Mouse (Mus musculus): ENCODE data around the gene Tbk1.

Tbk1 gene

DNA sequence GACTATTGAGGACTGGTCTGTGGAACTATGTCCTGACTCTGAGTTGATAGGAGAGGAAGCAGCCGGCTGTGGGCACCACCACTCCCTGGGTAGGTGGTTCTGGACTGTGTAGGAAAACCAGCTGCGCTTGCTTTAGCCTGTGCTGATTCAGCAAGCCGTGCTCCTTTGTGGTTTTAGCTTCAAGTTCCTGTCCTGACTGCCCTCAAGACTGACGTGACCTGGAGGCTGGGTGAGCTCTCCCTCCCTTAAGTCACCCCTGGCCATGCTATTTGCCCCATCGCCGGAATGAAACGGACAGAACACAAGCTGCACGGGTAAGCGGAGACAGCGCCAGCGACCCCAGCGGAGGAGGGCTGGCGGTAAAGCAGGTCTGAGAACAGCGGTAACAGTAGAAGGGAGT, 4.5 kb upstream of the Tbk1 start:
- no peak for DNase-seq (ENCODE audit: extremely low read depth, low read depth, low spot score)

DNA sequence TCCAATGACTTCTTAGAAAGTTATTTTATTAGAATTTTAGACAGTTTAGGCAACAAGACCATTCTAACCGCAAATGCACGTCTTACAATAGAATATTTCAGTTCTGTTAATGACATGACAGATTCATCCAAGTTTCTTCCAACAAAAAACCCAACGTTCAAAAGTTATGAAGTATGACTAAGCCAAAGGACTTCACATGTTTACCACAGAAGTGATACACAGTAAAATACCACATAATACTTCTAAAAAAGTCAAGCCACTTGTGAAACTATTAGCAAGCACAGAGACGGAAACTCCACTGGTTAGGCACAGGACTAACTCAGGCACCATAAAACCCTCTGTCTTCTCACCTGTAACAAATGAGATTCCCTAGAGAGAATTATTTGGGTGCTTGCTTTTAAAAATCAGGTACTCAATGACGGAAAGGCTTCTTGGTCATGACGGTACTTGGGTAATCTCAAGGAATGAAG, 819 bp upstream of the Tbk1 start:
- DNase-seq (ENCODE audit: extremely low read depth, low read depth, low spot score), result no peak

DNA sequence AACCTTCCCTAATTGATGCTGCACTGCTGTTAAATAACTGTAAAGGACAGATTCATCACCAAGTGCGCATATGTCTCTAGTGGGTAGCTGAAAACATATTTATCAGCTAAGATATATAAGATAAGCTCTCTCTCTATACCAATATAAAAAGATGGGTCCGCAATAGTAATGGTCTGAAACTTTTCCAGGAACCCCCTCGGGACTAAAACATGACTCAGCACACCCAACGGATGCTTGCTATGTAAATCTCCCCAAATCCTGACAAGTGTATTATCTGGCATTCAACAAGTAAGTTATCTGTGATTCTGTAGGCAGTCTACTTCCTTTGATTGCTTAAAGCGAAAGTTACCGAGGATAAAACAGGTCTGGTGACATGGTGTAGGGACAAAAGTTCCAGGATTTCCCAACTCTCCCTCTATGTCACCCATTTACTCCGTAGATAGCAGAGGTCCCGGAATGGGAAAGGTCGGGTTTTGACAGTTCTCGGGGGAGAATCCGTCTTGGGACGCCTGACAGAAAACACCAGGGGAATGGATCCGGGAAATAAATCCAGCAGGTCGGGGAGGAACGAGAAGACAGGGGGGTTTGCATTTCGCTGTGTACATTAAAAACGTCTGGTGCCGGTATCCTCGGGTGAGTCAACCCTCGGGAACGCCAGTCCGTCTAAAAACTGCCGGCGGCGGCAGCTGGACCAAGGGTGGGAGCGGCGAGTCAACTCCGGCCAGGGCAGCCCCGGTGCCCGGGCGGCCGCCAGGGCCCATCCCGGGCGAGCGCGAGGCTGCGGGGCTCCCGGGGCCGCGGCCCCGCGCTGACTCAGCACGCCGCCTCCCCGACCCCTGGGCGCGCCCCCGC, 570 bp downstream of the Tbk1 start:
- no peak for DNase-seq (ENCODE audit: extremely low read depth, low read depth, low spot score)

DNA sequence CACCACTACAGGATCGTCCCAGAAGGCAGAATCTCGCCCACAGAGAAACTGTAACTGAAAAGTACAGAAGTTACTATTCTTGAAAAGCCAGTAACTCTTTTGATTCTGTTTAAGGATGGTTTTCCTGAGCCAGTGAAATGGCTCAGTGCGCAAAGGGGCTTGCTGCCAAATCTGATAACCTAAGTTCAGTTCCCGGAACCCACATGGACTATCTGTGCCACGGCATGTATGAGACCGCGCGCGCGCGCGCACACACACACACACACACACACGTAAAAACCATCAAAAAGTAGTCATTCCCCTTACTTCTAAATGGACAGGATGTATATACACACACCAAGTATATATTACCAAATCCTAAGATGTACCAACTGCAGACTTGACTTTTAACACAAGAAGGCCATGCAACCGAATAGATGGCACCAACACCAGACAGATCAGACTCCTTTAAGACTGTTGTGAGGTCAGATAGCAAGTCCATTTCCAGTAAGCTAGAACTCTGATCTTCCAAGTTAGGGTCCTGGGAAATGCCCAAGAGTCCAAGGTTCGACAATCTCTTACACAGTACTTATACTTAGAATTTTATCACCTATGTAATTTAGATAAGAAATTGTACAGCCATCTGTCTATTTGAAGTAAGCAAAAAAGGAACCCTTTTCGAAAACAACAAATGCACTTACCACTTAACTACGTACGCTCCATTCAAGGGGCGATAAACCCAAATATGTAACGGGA, 1.4 kb downstream of the Tbk1 start:
- no peak for DNase-seq (ENCODE audit: extremely low read depth, low read depth, low spot score)

DNA sequence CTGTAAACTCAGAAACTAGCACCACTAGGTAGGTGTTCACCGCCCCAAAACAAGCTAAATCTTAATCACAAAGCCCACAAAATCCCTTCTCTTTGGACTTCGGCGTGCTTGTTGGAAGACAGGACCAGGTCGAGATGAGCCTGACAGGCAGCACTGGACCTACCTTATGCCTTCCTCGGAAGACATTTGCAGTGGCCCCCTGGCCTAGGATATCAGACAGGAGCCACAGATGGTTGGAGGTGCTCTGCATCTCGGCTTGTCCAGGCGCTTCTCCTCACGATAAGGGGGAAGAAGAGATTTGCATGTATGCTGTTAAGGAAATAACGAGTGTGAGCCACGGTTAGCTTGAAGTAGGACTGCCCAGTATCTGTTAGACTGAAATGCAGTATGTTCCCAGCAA, 2.6 kb downstream of the Tbk1 start:
- DNase-seq (ENCODE audit: extremely low read depth, low read depth, low spot score), result no peak

DNA sequence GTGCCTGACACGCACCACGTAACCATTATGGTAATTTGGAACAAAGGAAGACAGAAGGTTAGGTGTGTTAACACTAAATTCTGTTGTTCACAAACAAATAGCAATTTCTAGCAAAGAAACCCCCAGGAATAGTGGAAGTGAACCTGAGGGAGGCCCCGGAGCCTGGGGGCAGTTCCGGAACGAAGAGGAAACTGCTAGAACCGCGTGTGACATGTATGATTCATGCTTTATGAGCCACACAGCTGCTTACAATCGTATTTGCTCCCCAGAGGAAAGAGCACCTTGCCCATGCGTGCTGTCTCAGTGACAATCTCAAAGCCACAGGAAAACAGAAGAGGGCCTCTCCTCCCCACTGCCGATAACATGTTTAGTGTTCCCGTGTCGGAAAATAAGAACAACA, 3.6 kb downstream of the Tbk1 start:
- DNase-seq (ENCODE audit: extremely low read depth, low read depth, low spot score), result no peak

DNA sequence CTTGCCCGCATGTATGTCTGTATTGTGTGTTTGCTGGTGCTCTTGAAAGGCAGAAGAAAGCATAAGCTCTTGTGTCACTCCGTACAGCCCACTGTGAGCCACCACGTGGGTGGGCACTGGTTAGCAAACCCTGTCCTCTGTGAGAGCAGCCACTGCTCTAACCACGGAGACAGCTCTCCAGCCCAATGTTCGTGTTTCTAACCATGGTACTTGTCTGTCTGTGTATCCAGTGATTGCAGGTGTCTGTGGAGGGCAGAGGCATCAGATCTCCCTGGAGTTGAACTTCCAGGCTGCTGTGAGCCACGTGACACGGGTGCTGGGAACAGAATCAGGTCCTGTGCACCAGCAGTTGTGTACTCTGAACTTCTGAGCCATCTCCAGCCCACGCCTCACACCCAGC, 4.3 kb downstream of the Tbk1 start:
- DNase-seq (ENCODE audit: extremely low read depth, low read depth, low spot score), result no peak

DNA sequence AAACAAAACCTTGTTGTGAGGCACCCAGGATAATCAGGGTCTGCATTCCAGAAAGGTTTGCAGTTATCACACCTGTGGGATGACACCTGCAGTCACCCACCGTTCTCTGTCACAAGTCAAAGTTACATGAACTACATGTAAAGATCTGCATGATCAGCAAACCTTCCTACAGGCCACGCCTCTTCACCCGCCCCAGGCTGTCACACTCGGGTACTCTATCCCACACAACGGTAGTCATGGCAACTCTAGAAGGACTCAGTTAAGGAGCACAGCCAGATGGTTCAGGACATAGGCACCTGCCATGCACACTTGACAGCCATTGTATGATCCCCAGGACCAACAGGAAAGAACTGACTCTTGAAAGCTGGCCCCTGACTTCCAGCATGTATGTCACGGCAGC, 5.2 kb downstream of the Tbk1 start:
- no peak for DNase-seq (ENCODE audit: extremely low read depth, low read depth, low spot score)

DNA sequence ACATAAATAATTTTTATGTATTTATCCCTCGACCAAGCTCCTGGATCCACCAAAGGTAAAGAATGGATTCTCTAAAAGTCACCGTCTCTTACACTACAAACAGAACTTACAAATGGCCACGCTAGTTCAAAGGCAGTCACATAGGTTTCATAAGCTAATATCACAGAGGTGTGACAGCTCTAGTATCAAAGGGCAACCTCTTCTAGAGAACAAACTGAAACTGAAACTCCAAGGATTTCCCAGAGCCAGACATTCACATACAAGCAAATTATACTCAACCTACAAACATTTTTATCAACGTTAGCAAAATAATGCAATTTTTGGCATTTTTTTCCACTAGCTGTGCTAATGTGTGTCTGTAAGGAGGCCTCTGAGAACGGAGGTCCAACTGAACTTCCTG, 6.2 kb downstream of the Tbk1 start:
- DNase-seq (ENCODE audit: extremely low read depth, low read depth, low spot score), result no peak

DNA sequence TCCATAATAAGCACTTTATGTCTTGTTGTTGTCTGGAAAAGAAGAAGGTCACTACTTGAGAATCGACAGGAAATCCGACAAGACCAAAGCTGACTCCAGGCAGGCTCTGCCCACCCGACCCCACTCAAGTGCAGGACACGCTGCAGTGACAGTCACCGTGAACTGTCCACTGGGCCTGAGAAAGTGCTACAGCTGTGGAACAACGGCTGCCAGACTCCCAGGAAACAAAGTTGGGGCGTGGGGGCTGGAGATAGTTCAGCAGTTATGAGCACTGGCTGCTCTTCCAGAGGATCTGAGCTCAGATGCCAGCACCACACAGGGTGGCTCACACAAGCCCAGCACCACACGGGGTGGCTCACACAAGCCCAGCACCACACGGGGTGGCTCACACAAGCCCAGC, 10.2 kb downstream of the Tbk1 start:
- no peak for DNase-seq (ENCODE audit: extremely low read depth, low read depth, low spot score)

DNA sequence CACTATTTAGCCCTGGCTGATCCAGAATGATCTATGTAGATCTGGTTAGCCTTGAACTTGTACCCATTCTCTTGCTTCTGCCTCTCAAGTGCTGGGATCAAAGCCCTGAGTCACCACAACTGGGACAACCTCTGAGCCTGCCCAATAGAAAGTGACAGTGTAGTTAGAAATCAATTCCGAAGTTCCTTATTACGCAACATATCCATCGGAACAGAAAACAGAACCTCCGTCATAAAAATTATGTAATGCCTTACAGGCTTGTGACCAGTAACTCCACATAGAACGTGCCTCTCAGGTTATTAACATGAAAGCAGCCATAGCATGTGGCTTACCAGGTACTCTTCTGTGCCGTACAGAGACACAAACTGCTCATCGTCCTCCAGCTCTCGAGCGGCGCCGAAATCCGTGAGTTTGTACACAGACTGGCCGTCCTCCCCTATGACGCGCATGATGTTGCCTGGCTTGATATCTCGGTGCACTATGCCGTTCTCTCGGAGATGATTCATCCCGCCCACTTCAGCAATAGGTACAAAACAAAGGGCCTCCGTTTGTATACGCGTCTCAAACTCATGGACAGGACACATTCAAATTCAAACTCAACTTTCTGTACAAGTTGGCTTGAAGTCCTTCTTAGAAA, 15.0 kb downstream of the Tbk1 start:
- no peak for DNase-seq (ENCODE audit: extremely low read depth, low read depth, low spot score)

DNA sequence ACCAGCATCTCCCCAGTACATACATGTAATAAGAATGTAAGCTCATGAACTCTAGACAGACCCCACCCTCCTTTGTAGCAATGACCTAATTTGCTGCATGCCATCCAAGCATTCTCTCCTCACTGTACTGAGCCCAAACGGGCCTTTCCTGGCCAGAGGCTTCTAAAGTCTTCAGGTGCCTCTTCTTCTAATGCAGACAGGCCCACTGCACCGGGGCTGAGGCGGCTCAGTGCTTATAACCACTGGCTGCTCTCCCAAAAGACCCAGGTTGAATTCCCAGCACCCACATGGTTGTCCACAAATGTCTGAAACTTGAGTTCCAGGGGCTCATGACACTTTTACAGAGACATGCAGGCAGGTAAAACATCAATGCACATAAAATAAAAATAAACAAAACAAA, 15.6 kb downstream of the Tbk1 start:
- no peak for DNase-seq (ENCODE audit: extremely low read depth, low read depth, low spot score)

DNA sequence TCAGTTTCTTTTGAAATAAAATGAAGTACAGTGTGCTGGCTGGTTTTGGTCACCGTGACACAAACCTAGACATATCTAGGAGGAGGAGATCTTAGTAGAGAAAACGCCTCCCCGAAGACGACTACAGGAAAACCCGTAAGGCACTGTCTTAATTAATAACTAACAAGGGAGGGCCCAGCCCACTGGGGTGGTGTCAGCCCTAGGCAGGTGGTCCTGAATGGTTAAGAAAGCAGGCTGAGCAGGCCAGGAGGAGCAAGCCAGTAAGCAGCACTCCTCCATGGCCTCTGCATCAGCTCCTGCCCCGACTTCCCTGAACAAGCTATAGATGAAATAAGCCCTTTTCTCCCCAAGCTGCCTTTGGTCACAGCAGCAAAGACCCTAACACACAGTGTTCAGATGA, 16.8 kb downstream of the Tbk1 start:
- DNase-seq (ENCODE audit: extremely low read depth, low read depth, low spot score), result no peak

DNA sequence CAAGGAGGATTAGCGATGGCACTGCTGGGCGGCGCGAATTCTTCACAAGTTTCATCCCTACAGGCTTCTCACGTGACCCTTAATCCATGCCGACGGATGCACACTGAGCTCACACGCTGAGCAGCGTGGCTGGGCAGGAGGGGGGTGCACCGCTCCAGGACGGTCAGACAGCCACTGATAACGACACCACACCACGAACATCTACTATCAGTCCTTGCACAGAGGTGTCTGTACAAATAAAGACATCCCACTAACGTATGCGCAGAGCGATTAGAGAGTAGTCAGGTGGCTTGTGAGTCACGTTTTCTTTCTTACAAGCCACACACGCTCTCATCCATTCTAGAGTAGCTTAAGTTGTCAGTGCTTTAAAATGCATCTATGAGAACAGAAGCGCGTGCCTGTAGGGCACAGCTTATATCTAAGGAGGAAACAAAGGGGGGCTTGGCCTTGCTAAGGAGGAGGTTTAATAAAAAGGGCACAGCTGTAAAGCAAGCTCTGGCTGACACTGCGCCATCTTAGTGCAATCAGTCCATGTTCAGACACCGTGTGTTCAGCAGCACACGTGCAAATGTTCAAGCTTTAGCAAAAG, 17.5 kb downstream of the Tbk1 start:
- DNase-seq (ENCODE audit: extremely low read depth, low read depth, low spot score), result no peak

DNA sequence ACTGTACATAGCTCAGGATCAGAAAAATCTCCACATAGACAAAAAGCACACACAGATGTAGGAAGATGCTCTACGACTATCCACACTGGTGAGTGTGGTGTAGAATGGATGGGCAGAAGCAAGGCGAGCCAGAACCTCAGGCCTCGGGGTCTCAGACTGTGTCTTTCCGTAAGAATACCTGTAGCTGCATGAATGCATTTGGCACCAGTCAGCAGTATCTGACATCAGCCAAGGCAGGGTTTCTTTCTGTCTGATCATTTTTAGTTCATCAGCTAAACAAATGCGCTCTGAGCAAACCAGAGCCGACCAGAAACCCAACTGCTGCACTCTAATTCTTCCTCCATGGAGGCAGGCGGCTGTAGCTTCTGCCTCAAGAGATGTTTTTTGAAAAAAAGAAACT, 18.1 kb downstream of the Tbk1 start:
- DNase-seq (ENCODE audit: extremely low read depth, low read depth, low spot score), result no peak

DNA sequence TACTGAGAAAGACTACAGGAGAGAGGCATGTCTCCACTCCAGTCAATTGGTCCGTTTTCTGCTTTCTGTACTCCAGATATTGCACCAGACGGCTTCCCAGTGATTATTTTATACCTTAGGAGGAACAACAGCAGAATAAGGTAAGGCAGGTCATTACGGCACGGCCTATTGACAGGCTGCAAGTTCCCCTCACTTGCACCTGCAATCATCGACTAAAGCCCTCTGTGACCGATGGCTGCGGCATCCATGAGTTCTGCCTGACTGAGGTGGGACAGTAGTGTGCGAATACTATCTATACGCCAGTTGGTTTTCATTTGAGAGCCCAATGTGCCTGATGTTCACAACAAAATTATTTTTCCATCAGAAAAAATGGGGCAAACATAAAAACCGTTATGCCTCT, 18.6 kb downstream of the Tbk1 start:
- no peak for DNase-seq (ENCODE audit: extremely low read depth, low read depth, low spot score)

DNA sequence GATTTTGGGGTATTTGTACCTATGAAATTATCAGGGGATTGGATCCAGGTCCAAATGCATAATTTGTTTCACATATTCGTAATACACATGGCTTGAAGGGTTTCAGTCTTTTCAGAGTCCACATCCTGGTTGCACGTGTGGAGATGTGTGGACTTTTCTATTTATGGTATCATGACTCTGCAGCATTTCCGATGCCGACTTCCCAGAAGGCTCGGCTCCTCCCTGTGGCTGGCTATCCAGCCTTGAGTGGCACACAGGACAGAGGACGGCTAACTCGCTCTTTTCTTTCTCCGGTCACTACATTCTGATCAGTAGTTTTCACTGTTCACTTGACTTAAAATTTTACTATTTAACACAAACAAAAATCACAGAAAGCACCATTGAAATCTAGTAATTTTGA, 22.1 kb downstream of the Tbk1 start:
- no peak for DNase-seq (ENCODE audit: extremely low read depth, low read depth, low spot score)

DNA sequence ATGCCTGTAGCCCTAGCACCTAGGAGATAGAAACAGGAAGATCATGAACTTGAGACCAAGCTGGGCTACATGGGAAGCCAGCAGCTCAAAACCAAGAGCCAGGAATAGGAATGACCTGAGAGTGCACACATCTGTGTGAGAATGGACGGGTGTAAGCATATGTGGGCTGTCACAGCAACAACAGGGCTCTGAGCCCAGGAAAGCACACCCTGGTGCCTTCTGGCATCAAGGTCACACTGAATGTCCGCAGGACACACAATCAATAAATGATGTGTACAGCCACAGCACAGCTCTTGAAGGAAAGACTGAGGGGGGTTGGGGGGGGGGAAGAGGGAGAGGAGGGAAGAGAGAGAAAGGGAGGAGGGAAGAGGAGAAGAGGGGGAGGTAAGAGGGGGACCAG, 28.4 kb downstream of the Tbk1 start:
- no peak for DNase-seq (ENCODE audit: extremely low read depth, low read depth, low spot score)

DNA sequence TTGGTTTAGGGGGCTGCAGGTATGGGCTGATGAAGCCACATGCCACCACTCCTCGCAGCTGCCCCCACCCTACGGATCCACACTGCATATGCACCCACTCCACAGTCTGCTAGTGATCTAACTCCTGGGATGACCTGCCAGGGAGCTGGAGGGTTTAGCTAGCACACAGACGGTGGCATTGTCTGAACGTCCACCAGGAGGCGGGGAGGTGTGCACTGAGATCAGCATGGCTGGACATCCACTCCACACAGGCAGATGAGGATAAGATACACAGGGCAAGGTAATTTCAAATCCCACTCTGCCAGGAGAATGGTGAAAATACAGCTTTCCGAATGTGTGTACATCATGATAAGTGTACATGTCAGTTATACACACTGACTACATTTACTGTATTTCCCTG, 30.3 kb downstream of the Tbk1 start:
- no peak for DNase-seq (ENCODE audit: extremely low read depth, low read depth, low spot score)

DNA sequence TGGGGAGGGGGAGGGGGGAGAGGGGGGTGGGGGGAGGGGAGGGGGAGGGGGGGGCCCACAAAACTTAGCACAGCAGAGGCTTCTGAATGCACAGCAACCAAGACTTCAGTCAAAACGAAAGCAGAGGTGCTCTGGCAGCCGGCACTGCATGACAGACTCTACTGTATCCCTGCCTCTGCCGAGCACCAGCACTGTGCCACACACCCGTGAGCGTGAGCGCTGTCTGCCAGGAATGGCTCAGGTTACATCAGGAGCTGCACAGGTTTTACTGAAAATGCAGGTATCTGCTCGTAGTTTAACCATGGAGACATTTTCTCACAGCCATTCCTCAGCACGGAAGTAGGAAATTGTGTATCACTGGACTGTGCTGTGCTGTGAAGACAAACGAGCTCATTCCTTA, 36.3 kb downstream of the Tbk1 start:
- no peak for DNase-seq (ENCODE audit: extremely low read depth, low read depth, low spot score)

DNA sequence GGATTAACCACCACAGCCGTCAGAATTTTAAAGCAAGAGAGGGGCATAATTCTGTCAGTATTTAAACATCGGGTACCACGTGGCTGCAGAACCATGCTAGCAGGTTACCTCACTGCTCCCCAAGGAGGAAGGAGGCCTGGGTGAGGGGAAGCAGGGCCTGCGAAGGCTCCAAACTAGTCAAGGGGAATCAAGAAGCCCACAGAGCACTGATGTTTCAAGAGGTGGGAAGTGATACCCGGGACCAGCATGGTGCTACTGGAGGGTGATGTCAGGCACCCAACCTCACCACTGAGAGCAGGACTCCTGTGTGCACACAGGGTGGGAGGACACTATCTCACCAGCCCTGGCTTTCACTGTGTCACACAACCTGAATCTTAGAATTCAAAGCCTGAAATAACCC, 36.9 kb downstream of the Tbk1 start:
- no peak for DNase-seq (ENCODE audit: extremely low read depth, low read depth, low spot score)

DNA sequence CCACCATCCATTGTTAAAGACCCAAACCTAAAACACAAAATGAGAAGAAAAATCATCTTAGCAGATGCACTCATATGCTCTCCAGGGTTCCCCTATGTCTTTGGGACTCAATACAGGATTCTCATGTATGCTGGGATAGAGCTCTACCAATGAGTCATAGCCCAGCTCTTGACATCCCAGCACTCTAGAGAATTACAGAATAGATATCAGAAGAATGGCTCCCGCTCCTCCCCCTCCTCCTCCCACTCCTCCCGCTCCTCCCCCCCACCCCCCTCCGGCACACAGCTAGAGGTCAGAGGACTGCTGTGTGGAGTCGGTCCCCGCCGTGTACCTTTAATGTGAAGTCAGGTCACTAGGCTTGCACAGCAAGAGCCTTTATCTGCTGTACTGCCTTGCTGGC, 39.4 kb downstream of the Tbk1 start:
- DNase-seq (ENCODE audit: extremely low read depth, low read depth, low spot score), result no peak

Measured in fat pad, adult 2 months (tissue).